Mouse (Mus musculus): ENCODE data around the gene Ksr1.

The Ksr1 gene

GRCm38 (mm10) chr11:78976731-78977510 is 169.3 kb downstream of the Ksr1 start:
- DNase-seq: no peak

GRCm38 (mm10) chr11:78973381-78974150 is 172.6 kb downstream of the Ksr1 start:
- DNase-seq: peak; percentile 34 to 36

- no peak for DNase-seq
Observed at GRCm38 (mm10) chr11:78972811-78973351, 173.3 kb downstream of the Ksr1 start.

GRCm38 (mm10) chr11:78972328-78972727 is 173.9 kb downstream of the Ksr1 start:
- DNase-seq: no peak

- DNase-seq: no peak
Observed at GRCm38 (mm10) chr11:78971746-78972145, 174.5 kb downstream of the Ksr1 start.

GRCm38 (mm10) chr11:78971096-78971495 is 175.1 kb downstream of the Ksr1 start:
- no peak for DNase-seq

GRCm38 (mm10) chr11:78968121-78968520 is 178.1 kb downstream of the Ksr1 start:
- DNase-seq: peak in 1 of 2 experiments; percentile 11

GRCm38 (mm10) chr11:78967371-78967770 is 178.8 kb downstream of the Ksr1 start:
- DNase-seq: peak; percentile 51 to 76

Data from kidney, postnatal 36 days (tissue).